Mouse (Mus musculus) kidney, embryonic 16.5 days (tissue): Measurements from ENCODE around the gene Spa17. TPM values are rescaled to one million over a fixed set of nuclear protein-coding genes. Genes with fewer than 3 reads are reported as not detected.

ENCODE experiments used
- ATAC-seq: fragments of 200-750 bp; cut with Nextera tagmentation; 2 replicates; pipeline ENCODE4 v1.8.0; 2017; ENCODE audit warnings: moderate TSS enrichment; ENCODE audit not compliant: low FRiP score, low TSS enrichment
- H3K27ac ChIP-seq: fragments of 300-500 bp; sonication (generic); 2 replicates; pipeline ENCODE4 v1.5.1; 2014; ENCODE audit warnings: low read length
- H3K27me3 ChIP-seq: fragments of 300-500 bp; sonication (generic); 2 replicates; pipeline ENCODE4 v1.6.1; 2014; ENCODE audit warnings: low read length, control low read depth, mixed read lengths; ENCODE audit not compliant: insufficient read depth
- H3K36me3 ChIP-seq: fragments of 300-500 bp; sonication (generic); 2 replicates; pipeline ENCODE4 v1.6.1; 2014; ENCODE audit warnings: low read length, control low read depth, mixed read lengths; ENCODE audit not compliant: insufficient read depth
- H3K4me1 ChIP-seq: fragments of 300-500 bp; sonication (generic); 2 replicates; pipeline ENCODE4 v1.6.1; 2014; ENCODE audit warnings: low read length, control low read depth, mixed read lengths; ENCODE audit not compliant: insufficient read depth
- H3K4me2 ChIP-seq: fragments of 300-500 bp; sonication (generic); replicated peaks from 2 replicates; pipeline ENCODE4 v1.6.1; 2014; ENCODE audit warnings: low read depth, low read length
- H3K4me3 ChIP-seq: fragments of 300-500 bp; sonication (generic); 2 replicates; pipeline ENCODE4 v1.5.1; 2014; ENCODE audit warnings: mild to moderate bottlenecking, low read length
- H3K9ac ChIP-seq: fragments of 300-500 bp; sonication (generic); replicated peaks from 2 replicates; pipeline ENCODE4 v1.6.1; 2014; ENCODE audit warnings: low read length
- H3K9me3 ChIP-seq: fragments of 300-500 bp; sonication (generic); 2 replicates; pipeline ENCODE4 v1.6.1; 2016; ENCODE audit warnings: low read length, control low read depth
- WGBS: fragments of 180-500 bp; shearing (Covaris S2); extraction: QIAGEN DNeasy Blood & Tissue Kit; methylation state at CpG from one replicate; pipeline ENCODE4 v1.1.7; 2014; 5-methylcytosine and 5-hydroxymethylcytosine counted together
- polyA plus RNA-seq: library from polyadenylated mRNA; unstranded; fragments of >200 nt; fragmentation: Nextera tagmentation; extraction: Ambion mirVana; gene quantifications from 2 replicates; pipeline ENCODE4 v1.2.1, GENCODE M21; 2015

The Spa17 gene
- polyA plus RNA-seq, 1 experiment from 2014 or later = 6.6 TPM

DNA sequence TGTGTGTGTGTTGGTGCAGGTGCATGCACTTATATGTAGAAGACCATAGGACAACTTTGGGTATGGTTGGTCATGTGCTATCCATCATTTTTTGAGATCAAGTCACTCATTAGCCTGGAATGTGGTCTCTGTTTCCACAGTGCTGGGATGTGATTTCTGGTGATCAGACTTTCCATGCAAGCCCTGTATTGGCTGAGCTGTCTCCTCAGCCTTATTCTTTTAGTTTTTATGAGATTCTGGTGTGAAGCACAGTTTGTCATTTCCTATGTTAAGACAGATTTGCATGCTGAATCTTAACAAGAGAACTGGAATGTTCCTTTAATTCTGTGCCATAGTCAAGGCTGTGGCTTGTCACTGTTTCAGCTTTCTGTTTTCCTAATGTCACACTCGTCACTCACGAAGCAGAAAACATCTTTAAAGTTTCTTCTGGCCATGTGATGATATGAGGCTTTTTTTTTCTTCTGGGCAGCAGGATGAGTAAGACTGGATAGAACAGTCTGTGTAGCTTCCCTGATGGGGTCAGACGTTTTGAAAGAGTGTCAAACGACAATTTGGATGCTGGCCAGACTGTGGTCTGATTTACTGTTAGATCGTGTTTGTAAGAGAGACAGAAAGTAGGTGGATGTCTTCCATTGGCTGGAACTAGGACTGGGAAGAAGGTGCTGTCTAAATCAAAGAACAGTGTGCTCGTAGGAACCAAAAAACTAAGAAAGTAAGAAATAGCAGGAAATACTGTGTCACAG, 23.4 kb upstream of the Spa17 start:
- 39% methylated on average over 6 of the region's 6 CpGs for WGBS
- Histone ChIP-seq H3K9me3 (no peaks in the 10 kb centered on the region), H3K36me3 (no peaks in the 10 kb centered on the region), H3K27ac (no peak overlapping the region), H3K9ac (no peak overlapping the region), H3K27me3 (no peaks in the 10 kb centered on the region), H3K4me3 (no peak overlapping the region), H3K4me1 (no peaks in the 10 kb centered on the region), H3K4me2 (no peak overlapping the region)
- ATAC-seq = peak; percentile 39; the same call in 1 of the 2 replicates

DNA sequence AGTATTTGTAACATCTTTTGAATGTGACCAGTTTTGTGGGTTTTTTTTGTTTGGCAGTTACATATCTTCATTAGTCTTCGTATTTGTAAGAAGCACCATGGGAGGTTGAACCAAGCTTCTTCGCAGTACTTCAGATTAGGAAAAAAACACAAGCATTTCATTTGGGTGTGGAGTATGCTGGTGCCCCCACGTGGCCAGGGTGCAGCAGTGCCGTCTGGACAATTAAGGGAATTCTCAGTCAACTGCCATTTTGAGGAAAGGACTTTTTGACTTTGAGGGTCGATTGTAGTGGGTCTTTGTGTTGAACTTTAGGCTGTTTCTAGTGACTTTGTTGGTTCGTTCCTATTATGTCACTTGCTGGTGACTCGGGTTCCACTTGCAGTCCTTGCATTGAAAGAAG, 22.8 kb upstream of the Spa17 start:
- ATAC-seq = peak; percentile 39; the same call in 1 of the 2 replicates
- Histone ChIP-seq H3K9me3 (no peaks in the 10 kb centered on the region), H3K27me3 (no peaks in the 10 kb centered on the region), H3K4me2 (no peak overlapping the region), H3K9ac (no peak overlapping the region), H3K4me1 (no peaks in the 10 kb centered on the region), H3K36me3 (no peaks in the 10 kb centered on the region), H3K27ac (no peak overlapping the region), H3K4me3 (no peak overlapping the region)
- WGBS = 19% methylated on average over 7 of the region's 7 CpGs

DNA sequence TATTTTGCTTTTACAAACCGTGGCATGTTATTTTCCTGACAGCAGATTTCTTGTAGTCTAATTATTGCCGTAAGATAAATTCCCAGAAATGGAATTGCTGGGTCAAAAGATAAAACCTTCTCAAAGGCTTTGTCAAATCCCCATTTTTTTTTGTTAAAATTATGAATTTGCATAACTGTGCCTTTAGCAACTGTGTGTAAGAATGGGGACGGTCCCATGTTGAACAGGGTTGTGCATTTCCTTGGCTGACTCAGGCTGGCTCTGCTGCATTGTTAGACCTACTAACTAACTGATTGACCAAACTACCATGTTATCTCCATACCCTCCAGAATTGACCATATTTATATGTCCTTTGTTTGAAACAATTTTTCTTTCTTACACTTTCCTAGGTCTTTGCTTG, 20.7 kb upstream of the Spa17 start:
- Histone ChIP-seq H3K4me3 (no peak overlapping the region), H3K27ac (no peak overlapping the region), H3K9ac (no peak overlapping the region), H3K27me3 (no peaks in the 10 kb centered on the region), H3K4me1 (no peaks in the 10 kb centered on the region), H3K9me3 (no peaks in the 10 kb centered on the region), H3K4me2 (no peak overlapping the region), H3K36me3 (no peaks in the 10 kb centered on the region)
- 91% methylated on average over 3 of the region's 3 CpGs for WGBS
- no peak for ATAC-seq

DNA sequence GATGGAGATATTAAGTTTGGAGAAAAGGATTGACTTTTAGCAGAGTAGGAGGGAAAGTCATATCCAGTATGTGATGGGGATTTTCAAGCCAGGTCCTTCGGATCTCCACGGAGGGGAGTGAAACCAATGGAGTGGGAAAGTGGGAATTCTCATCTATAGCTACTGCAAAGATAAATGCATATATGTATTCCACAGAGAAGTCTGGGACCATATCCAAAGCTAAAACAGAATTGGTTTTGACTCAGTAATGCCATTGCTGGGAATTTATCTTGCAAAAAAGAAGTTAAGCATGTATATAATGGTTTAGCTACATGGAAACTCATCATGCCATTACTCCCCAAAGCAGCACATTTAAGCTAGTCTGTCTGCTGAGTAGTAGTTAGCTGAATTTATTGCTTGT, 18.8 kb upstream of the Spa17 start:
- Histone ChIP-seq H3K27me3 (no peaks in the 10 kb centered on the region), H3K4me3 (no peak overlapping the region), H3K36me3 (no peaks in the 10 kb centered on the region), H3K9ac (no peak overlapping the region), H3K27ac (no peak overlapping the region), H3K9me3 (no peaks in the 10 kb centered on the region), H3K4me1 (no peaks in the 10 kb centered on the region), H3K4me2 (no peak overlapping the region)
- ATAC-seq = no peak
- 88% methylated on average over 2 of the region's 2 CpGs for WGBS

DNA sequence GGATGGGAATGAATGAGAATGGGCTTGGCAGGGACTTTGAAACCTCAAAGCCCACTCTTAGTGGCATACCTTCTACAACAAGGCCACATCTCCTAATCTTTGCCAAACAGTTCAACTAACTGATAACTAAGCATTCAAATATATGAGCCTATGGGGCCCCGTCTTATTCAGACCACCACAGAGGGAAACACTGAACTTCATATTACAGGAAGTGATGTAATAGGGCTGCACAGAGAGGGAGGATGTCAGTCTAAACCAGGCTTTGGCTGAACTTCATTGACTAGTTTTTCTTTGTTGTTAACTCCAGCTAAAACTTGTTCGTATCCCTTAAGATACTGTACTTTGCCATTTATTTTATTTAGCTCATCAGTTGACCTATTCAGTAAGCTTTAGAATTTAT, 16.4 kb upstream of the Spa17 start:
- H3K9ac ChIP-seq = no peak overlapping the region
- no peaks in the 10 kb centered on the region for H3K36me3 ChIP-seq
- no peaks in the 10 kb centered on the region for H3K4me1 ChIP-seq
- H3K9me3 ChIP-seq = no peaks in the 10 kb centered on the region
- no peak overlapping the region for H3K4me3 ChIP-seq
- H3K27ac ChIP-seq = no peak overlapping the region
- 82% methylated on average over 2 of the region's 2 CpGs for WGBS
- H3K4me2 ChIP-seq = no peak overlapping the region
- no peaks in the 10 kb centered on the region for H3K27me3 ChIP-seq
- ATAC-seq = no peak

DNA sequence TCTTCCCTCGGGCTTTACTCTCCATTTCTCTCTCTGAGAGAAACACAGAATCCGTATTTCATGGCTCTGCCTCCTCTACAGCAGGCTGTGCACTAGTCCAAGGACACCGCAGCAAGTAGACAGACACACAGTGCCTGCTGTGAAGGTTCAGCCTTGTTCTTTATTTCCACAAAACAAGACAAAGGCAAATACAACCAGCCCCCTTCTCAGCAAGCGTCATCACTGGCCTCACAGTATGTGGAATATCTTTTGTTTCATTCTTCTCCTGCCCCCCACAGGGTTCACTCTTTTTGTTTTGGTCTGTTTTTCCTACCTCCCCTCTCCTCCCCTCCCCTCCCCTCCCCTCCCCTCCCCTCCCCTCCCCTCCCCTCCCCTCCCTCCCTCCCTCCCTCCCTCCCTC, 15.1 kb upstream of the Spa17 start:
- 83% methylated on average over 4 of the region's 4 CpGs for WGBS
- Histone ChIP-seq H3K4me3 (no peak overlapping the region), H3K27ac (no peak overlapping the region), H3K9me3 (no peaks in the 10 kb centered on the region), H3K4me1 (no peaks in the 10 kb centered on the region), H3K9ac (no peak overlapping the region), H3K36me3 (no peaks in the 10 kb centered on the region), H3K27me3 (no peaks in the 10 kb centered on the region), H3K4me2 (no peak overlapping the region)
- no peak for ATAC-seq

DNA sequence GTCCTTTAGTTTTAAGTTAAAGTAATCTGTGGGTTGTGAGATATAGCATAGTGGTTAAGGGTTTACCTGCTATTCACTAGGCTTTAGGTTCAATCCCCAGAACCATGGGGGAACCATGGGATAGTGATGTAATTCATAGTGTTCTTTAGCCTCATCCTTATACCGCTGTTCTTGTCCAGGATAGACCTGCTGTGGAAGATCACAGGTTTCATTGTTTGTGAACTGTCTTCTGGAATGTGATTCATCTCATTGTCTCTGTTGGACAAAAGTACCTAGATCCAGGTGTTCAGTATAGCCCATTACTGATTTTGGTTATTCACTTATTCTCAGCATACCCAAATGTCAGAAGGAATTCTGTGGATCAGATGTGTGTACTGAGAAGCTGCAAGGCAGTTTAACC, 13.7 kb upstream of the Spa17 start:
- 100% methylated on average over 1 of the region's 1 CpGs for WGBS
- ATAC-seq = no peak
- no peaks in the 10 kb centered on the region for H3K9me3 ChIP-seq

DNA sequence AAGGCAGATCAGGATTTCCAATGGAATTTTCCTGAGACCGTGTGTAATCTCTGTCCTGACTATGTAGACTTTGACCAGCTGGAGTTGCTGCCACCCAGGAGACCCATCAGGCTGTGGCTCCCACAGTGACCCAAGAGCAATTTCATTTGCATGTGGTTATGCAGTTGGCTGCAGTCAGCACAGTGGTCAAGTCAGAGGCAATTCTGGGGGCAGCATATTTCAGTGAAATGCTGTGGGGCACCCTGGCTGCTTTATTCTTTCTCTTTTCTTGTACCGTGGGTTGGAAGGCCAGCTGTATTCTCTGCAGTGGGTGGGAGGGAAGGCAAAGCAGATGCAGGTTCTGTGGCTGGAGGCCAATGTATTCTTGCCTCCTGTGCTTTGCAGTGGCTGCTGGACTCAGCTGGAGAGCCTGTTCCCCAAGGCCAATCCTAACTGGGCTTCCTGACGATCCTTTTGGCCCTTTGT, 12.6 kb upstream of the Spa17 start:
- no peak overlapping the region for H3K9ac ChIP-seq
- no peak overlapping the region for H3K4me3 ChIP-seq
- no peaks in the 10 kb centered on the region for H3K9me3 ChIP-seq
- H3K27me3 ChIP-seq = 0 out of 2 replicates have a peak, but pooled peaks cover 3% of the 10 kb centered on the region
- peak; percentile 63; the same call in 1 of the 2 replicates for ATAC-seq
- no peaks in the 10 kb centered on the region for H3K4me1 ChIP-seq
- 15% methylated on average over 3 of the region's 3 CpGs for WGBS
- H3K36me3 ChIP-seq = no peaks in the 10 kb centered on the region
- H3K4me2 ChIP-seq = no peak overlapping the region
- no peak overlapping the region for H3K27ac ChIP-seq

More for the DNA sequence above, 13.7 kb upstream of the Spa17 start:
- no peaks in the 10 kb centered on the region for H3K36me3 ChIP-seq
- H3K4me2 ChIP-seq = no peak overlapping the region
- no peak overlapping the region for H3K9ac ChIP-seq
- no peaks in the 10 kb centered on the region for H3K27me3 ChIP-seq
- no peak overlapping the region for H3K4me3 ChIP-seq
- no peaks in the 10 kb centered on the region for H3K4me1 ChIP-seq
- no peak overlapping the region for H3K27ac ChIP-seq

DNA sequence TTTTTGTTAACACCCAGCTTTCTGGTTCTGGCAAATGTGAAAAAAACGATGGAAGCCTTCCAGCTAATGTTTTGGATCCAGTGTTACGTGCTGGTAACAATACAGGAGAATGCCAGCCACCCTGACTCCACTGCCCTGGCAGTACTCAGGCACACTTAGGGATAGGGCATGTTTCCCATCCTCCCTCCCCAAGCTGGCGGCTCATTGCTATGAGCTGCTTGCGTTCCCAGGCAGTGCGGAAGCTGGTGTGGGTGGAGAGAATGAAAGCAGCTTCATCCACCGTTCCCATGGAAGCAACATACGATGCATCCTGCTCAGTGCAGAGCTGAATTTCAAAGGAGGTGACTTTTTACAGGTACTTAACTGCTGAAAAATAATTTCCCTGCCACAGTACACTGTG, 12.1 kb upstream of the Spa17 start:
- Histone ChIP-seq H3K9ac (no peak overlapping the region), H3K27me3 (0 out of 2 replicates have a peak, but pooled peaks cover 3% of the 10 kb centered on the region), H3K36me3 (no peaks in the 10 kb centered on the region), H3K4me2 (no peak overlapping the region), H3K27ac (no peak overlapping the region), H3K4me3 (no peak overlapping the region), H3K9me3 (no peaks in the 10 kb centered on the region), H3K4me1 (no peaks in the 10 kb centered on the region)
- 33% methylated on average over 7 of the region's 7 CpGs for WGBS
- ATAC-seq = no peak

DNA sequence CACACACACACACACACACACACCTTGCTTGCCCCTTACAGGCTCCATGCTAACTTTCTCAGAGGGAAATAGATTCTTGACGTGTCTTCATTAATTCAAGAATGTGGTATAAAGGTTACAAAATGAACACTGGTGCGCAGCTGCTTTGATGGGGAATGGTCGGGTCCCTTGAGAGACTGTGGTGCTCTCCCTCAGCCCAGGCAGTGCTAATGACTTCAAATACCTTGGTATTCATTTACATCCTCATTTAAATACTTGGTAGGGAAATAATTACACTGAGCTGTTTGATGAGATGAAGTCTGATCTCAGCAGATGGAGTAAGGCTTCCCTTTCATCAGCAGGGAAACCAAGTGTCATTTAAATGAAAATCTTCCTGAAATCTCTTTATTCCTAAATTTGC, 11.6 kb upstream of the Spa17 start:
- 40% methylated on average over 3 of the region's 3 CpGs for WGBS
- ATAC-seq = no peak
- Histone ChIP-seq H3K4me3 (no peak overlapping the region), H3K36me3 (no peaks in the 10 kb centered on the region), H3K27me3 (0 out of 2 replicates have a peak, but pooled peaks cover 3% of the 10 kb centered on the region), H3K9ac (no peak overlapping the region), H3K4me1 (no peaks in the 10 kb centered on the region), H3K9me3 (no peaks in the 10 kb centered on the region), H3K27ac (no peak overlapping the region), H3K4me2 (no peak overlapping the region)
